Mouse (Mus musculus) myocyte (in vitro differentiated cells): ENCODE data around the gene Gm20388.

Experiments used
- CEBPB ChIP-seq: IDR thresholded peaks from 2 replicates; pipeline ENCODE4 v1.6.1; 2011; ENCODE audit warnings: mild to moderate bottlenecking, moderate library complexity; ENCODE audit not compliant: poor library complexity, insufficient read depth, severe bottlenecking
- MAX ChIP-seq: IDR thresholded peaks from one replicate; pipeline ENCODE4 v1.6.1; 2011; ENCODE audit warnings: low read depth, mild to moderate bottlenecking, control low read depth
- MYOD1 ChIP-seq, 3 experiments: IDR thresholded peaks; one replicate each; pipeline ENCODE4 v1.6.1; 2011; ENCODE audit warnings: control low read depth in 2 of 3, low read depth in 2 of 3, mild to moderate bottlenecking in 2 of 3, moderate library complexity in 1 of 3; ENCODE audit not compliant: insufficient read length in 2 of 3, control insufficient read depth in 1 of 3
- MYOG ChIP-seq, 3 experiments: IDR thresholded peaks; one replicate each; pipeline ENCODE4 v1.6.1; 2011; ENCODE audit warnings: control low read depth in 2 of 3, low read depth in 2 of 3, mild to moderate bottlenecking in 2 of 3; ENCODE audit not compliant: insufficient read length in 2 of 3, control insufficient read depth in 1 of 3, insufficient read depth in 1 of 3
- POLR2A ChIP-seq: IDR thresholded peaks from one replicate; pipeline ENCODE4 v1.6.1; 2011; ENCODE audit warnings: low read depth, mild to moderate bottlenecking, control low read depth, moderate library complexity; ENCODE audit not compliant: insufficient read length
- TCF12 ChIP-seq: IDR thresholded peaks from one replicate; pipeline ENCODE4 v1.6.1; 2011; ENCODE audit warnings: mild to moderate bottlenecking, control low read depth; ENCODE audit not compliant: poor library complexity, insufficient read depth, severe bottlenecking
- USF1 ChIP-seq: IDR thresholded peaks from one replicate; pipeline ENCODE4 v1.6.1; 2011; ENCODE audit warnings: low read depth, mild to moderate bottlenecking, control low read depth, moderate library complexity

- peak in 2 of 3 experiments; percentile 51 to 64 for TF ChIP-seq MYOG (IDR thresholded peaks at IDR 0.05; ENCODE audit: control insufficient read depth in 1 of 3, insufficient read depth in 1 of 3, insufficient read length in 2 of 3, low read depth in 2 of 3)
- TF ChIP-seq POLR2A: no peak
- TF ChIP-seq MYOD1 (IDR thresholded peaks at IDR 0.05; ENCODE audit: control insufficient read depth in 1 of 3, insufficient read length in 2 of 3, low read depth in 2 of 3): peak in 2 of 3 experiments; percentile 43 to 80
- TF ChIP-seq TCF12: no peak
- no peak for TF ChIP-seq CEBPB
- no peak for TF ChIP-seq MAX
- no peak for TF ChIP-seq USF1
Measured at GRCm38 (mm10) chr8:124231176-124231484, 4320.5 kb downstream of the Gm20388 start, which contains the start of gene Galnt2.
